Mouse (Mus musculus) MEL (cell line): ENCODE measurements around the gene Rps28.

Experiments used
- CTCF ChIP-seq, 3 experiments: IDR thresholded peaks in 2 of 3; conservative IDR thresholded peaks in 1 of 3; 2 replicates each; pipeline ENCODE4 v1.5.1; 2011 to 2012; ENCODE audit warnings: low read length in 3 of 3, low read depth in 2 of 3, mild to moderate bottlenecking in 2 of 3, improper control_type of control experiment in 1 of 3, inconsistent platforms in 1 of 3, mixed read lengths in 1 of 3, moderate library complexity in 1 of 3; ENCODE audit not compliant: control insufficient read depth in 1 of 3, insufficient read depth in 1 of 3, poor library complexity in 1 of 3, severe bottlenecking in 1 of 3
- HCFC1 ChIP-seq: IDR thresholded peaks from 2 replicates; pipeline ENCODE4 v1.6.1; 2012; ENCODE audit warnings: low read depth, mild to moderate bottlenecking, inconsistent platforms, low read length, improper control_type of control experiment, moderate library complexity
- USF2 ChIP-seq, 2 experiments: IDR thresholded peaks; 2 replicates each; pipeline ENCODE4 v1.6.1; 2011 to 2012; ENCODE audit warnings: improper control_type of control experiment in 2 of 2, low read length in 2 of 2, borderline replicate concordance in 1 of 2, inconsistent platforms in 1 of 2, low read depth in 1 of 2, mild to moderate bottlenecking in 1 of 2; ENCODE audit not compliant: insufficient read depth in 1 of 2
- ZNF384 ChIP-seq: IDR thresholded peaks from 2 replicates; pipeline ENCODE4 v1.6.1; 2012; ENCODE audit warnings: low read depth, mild to moderate bottlenecking, inconsistent platforms, low read length, improper control_type of control experiment

GRCm38 (mm10) chr17:33812475-33812874 lies 11.9 kb downstream of the Rps28 start:
- TF ChIP-seq ZNF384: no peak
- TF ChIP-seq CTCF (IDR thresholded peaks at IDR 0.05 in 2 of 3, conservative IDR thresholded peaks at IDR 0.05 in 1 of 3; ENCODE audit: control insufficient read depth in 1 of 3, insufficient read depth in 1 of 3, low read depth in 2 of 3, low read length in 3 of 3, poor library complexity in 1 of 3, severe bottlenecking in 1 of 3): no peak
- no peak for TF ChIP-seq HCFC1
- TF ChIP-seq USF2 (IDR thresholded peaks at IDR 0.05; ENCODE audit: borderline replicate concordance in 1 of 2, insufficient read depth in 1 of 2, low read depth in 1 of 2, low read length in 2 of 2): no peak
